Mouse (Mus musculus): Measurements from ENCODE around the gene Lims1. TPM values are rescaled to one million over a fixed set of nuclear protein-coding genes. Genes with fewer than 3 reads are reported as not detected.

Lims1 gene
- polyA plus RNA-seq (2015; fragmentation: Nextera tagmentation; extraction: Ambion mirVana), result 131 and 143 TPM in 2 replicates

DNA sequence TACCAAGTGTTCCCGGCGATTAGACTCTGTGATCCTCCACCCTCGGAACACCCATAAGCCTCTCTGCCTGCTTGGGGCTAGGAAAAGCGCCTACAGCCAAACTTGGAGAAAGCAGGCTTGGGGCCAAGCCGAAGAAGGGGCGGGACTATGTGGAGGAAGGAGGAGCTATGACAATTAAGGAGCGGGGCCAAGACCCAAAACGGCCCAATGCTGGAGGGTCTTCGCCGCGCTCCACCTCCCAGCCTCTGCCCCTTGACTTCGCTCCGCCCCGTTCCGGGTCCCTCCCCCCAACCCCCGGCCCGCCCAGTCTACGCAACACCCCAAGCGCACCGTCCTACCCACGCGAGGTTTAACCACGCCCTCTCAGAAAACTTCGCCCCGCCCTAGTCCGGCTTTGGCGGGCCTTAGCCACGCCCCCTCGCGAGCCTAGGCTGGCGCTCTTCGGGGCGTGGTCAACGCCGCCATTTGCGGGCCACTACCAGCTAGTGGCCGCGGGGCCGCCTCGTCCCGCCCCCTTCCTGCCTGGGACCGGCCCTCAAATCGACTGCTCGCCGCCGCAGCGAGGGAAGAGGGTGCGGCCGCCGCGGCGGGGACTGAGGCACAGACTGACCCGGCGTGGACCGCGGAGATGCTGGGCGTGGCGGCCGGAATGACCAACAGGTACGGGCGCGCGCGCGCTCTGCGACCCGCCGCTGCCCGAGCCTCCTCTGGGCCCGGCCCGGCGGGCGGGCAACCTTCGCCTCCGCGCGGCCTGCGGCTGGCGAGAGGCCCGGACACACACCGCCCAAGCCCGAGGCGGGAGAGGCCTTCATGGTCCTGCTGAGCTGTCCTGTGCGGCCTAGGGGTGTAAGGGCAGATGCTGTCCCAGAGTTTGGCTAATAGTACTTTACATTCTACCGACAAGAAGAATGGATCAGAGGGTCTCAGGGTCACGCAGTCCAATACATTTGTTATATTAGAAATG, at the start of gene Lims1:
Lims1 (plus strand) TSS at position 439 of the 964 bp plus-strand sequence.
- Histone ChIP-seq H3K27me3 (replicated peaks) (no peaks in the 10 kb centered on the region), H3K9ac (peak within 1 kb of the TSS; percentile 81), H3K9me3 (no peaks in the 10 kb centered on the region), H3K36me3 (no peaks in the 10 kb centered on the region), H3K4me2 (replicated peaks) (peak within 1 kb of the TSS; percentile 66), H3K4me3 (replicated peaks) (peak within 1 kb of the TSS; percentile 79), H3K4me1 (replicated peaks) (peaks cover 13% of the 10 kb centered on the region; the same call in 1 of the 2 replicates), H3K27ac (peak within 1 kb of the TSS; percentile 89)
- WGBS, result under 1% methylated on average over 82 of the region's 86 CpGs
- peak; percentile 99 for ATAC-seq

DNA sequence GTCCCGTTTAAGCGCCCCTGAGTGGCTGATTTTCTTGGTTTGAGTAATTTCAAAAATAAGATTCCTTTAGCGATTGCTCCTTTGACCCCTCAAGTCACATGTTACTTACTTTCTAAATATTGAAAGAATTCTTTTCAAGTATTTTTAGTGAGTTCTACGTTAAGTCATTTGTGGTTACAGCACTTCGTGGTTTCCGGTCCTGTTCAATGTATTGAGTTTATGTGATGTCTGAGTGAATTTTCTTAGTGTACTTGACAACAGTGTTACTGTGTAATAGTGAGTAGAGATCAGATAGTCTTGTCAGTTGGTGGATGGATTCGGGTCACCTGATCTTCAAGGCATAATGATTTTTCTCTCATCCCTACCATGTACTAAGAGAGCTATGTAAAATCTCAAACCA, 41.0 kb upstream of the Lims1 start:
- WGBS, result 92% methylated on average over 7 of the region's 7 CpGs

DNA sequence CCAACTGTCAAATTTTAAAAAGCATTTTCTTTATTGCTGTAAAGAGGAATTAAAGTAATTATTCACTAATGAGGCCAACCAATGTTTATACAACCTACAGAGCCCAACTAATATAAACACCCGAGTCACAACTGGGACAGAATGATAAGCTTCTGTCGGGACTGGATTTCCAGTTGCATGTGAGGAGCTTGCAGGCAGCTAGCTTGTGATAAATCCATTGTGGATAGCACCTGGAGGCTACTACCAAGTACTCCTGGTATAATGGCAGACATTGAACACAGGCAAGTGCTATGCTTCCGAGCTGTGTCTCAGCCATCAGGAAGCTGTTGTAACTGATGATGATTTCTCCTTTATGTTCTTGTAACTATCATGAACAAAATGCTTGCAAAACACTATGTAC, 32.5 kb upstream of the Lims1 start:
- Histone ChIP-seq H3K4me3 (replicated peaks) (no peak overlapping the region), H3K9ac (no peak overlapping the region), H3K9me3 (no peaks in the 10 kb centered on the region), H3K27ac (no peak overlapping the region), H3K36me3 (peaks cover 27% of the 10 kb centered on the region), H3K4me2 (replicated peaks) (no peak overlapping the region), H3K27me3 (replicated peaks) (no peaks in the 10 kb centered on the region), H3K4me1 (replicated peaks) (no peaks in the 10 kb centered on the region)
- WGBS, result 55% methylated on average over 3 of the region's 3 CpGs
- ATAC-seq, result no peak

More for the DNA sequence above, 41.0 kb upstream of the Lims1 start:
- Histone ChIP-seq H3K9ac (no peak overlapping the region), H3K4me2 (replicated peaks) (no peak overlapping the region), H3K27me3 (replicated peaks) (no peaks in the 10 kb centered on the region), H3K27ac (no peak overlapping the region), H3K4me1 (replicated peaks) (no peaks in the 10 kb centered on the region), H3K9me3 (no peaks in the 10 kb centered on the region), H3K4me3 (replicated peaks) (no peak overlapping the region), H3K36me3 (peaks cover 8% of the 10 kb centered on the region; the same call in 1 of the 2 replicates)
- ATAC-seq, result no peak

DNA sequence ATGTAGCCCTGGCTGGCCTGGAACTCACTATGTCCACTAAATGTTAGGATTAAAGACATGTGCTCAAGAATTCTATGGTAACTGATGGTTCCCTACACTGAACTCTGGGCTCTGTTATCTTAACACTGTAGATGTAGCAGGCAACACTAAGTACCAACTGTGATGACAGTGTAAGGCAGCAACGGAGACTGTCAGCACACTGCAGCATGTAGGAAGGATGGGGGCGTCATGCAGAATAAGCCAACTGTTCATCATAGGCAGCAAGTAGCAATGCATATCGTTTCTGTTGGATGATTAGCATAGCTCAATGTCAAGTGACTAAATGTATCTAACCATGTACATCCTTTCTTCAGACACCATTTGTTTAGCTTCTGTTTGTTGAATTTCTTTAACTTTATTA, 29.0 kb upstream of the Lims1 start:
- Histone ChIP-seq H3K27ac (no peak overlapping the region), H3K27me3 (replicated peaks) (no peaks in the 10 kb centered on the region), H3K9ac (no peak overlapping the region), H3K4me1 (replicated peaks) (no peaks in the 10 kb centered on the region), H3K36me3 (peaks cover 32% of the 10 kb centered on the region), H3K9me3 (no peaks in the 10 kb centered on the region), H3K4me3 (replicated peaks) (no peak overlapping the region), H3K4me2 (replicated peaks) (no peak overlapping the region)
- WGBS, result 98% methylated on average over 3 of the region's 3 CpGs
- no peak for ATAC-seq

DNA sequence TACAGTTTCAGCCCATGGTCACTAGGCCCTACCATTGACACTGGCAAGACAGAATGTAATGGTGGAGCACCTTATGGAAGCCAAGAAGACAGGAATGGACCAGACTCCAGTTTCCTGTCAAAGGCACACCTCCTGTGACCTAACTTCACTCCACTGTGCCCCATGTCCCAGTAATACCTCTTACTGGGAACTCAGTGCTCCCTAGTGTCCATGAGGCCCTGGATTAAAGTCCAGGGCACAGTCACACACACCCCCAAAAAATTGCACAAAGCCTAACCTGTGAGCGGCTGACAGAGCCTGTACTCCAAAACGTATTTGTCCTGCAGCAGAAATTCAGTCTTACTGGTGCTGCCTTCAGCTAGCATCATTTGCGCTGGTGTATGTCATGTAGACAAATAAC, 27.7 kb upstream of the Lims1 start:
- 93% methylated on average over 3 of the region's 3 CpGs for WGBS
- no peak overlapping the region for H3K9ac ChIP-seq
- no peak overlapping the region for H3K4me2 ChIP-seq (replicated peaks)
- no peaks in the 10 kb centered on the region for H3K9me3 ChIP-seq
- H3K27ac ChIP-seq, result no peak overlapping the region
- ATAC-seq, result no peak
- no peaks in the 10 kb centered on the region for H3K4me1 ChIP-seq (replicated peaks)
- H3K36me3 ChIP-seq, result peaks cover 24% of the 10 kb centered on the region
- no peak overlapping the region for H3K4me3 ChIP-seq (replicated peaks)
- H3K27me3 ChIP-seq (replicated peaks), result no peaks in the 10 kb centered on the region

DNA sequence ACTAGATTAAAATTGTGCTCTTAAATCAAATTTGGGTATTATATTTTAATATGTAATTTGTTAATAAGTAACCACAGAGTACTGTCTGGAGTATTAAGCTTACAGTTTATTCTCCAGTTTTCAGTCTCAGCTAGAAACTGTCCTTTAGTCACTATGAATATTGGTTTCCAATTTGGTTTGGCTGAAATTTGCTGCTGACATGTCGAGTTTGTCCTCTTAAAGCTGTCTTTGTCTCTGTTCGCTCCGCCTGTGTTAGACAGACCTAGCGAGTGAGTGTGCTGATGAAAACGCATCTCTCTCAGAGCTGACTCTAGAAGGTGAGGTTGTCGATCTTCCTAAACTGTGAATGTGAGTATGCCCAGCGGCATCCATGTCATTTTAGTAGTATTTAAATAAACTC, 18.3 kb upstream of the Lims1 start:
- Histone ChIP-seq H3K27ac (no peak overlapping the region), H3K9me3 (no peaks in the 10 kb centered on the region), H3K27me3 (replicated peaks) (no peaks in the 10 kb centered on the region), H3K4me2 (replicated peaks) (no peak overlapping the region), H3K4me1 (replicated peaks) (no peaks in the 10 kb centered on the region), H3K4me3 (replicated peaks) (no peak overlapping the region), H3K9ac (no peak overlapping the region), H3K36me3 (peaks cover 6% of the 10 kb centered on the region; the same call in 1 of the 2 replicates)
- no peak for ATAC-seq
- WGBS, result 95% methylated on average over 7 of the region's 7 CpGs

DNA sequence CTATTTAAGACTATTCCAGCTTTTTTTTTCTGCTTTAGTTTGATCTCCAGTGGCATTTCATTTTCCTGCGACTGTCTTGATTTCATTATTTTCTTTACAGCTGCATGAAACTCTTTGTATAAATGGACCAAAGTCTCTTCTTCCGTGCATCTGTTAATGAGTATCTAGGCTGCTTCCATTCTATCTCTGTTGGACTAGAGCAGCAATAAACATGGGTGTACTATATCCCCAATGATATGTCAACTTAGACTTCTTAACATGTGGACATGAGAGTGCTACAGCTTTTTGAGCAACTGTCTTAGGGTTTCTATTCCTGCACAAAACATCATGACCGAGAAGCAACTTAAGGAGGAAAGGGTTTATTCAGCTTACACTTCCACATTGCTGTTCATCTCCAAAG, 16.4 kb upstream of the Lims1 start:
- WGBS, result 85% methylated on average over 3 of the region's 3 CpGs
- ATAC-seq, result peak; percentile 71; the same call in 1 of the 2 replicates
- Histone ChIP-seq H3K27me3 (replicated peaks) (no peaks in the 10 kb centered on the region), H3K36me3 (peaks cover 12% of the 10 kb centered on the region; the same call in 1 of the 2 replicates), H3K27ac (no peak overlapping the region), H3K4me2 (replicated peaks) (no peak overlapping the region), H3K9me3 (no peaks in the 10 kb centered on the region), H3K9ac (no peak overlapping the region), H3K4me1 (replicated peaks) (no peaks in the 10 kb centered on the region), H3K4me3 (replicated peaks) (no peak overlapping the region)

DNA sequence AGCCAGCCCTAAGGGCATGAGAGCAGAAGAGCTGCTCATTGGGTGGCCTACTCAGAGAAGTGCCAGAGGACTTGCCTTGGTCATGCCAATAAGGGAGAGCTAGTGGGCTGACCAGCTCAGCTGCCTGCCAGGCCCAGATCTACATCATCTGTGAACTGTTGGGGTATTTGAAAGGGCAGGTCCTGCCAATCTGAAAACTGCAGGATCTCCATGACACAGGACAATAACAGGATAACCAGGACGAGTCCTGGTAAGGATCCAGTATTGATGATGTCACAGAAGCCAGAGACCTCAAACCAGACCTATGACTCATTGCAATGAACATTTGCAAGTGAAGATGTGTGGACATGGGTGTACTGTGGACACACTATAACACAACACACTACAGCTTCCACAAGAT, 12.5 kb upstream of the Lims1 start:
- WGBS, result 68% methylated on average over 1 of the region's 1 CpGs
- Histone ChIP-seq H3K4me2 (replicated peaks) (no peak overlapping the region), H3K4me3 (replicated peaks) (no peak overlapping the region), H3K36me3 (peaks cover 16% of the 10 kb centered on the region; the same call in 1 of the 2 replicates), H3K27me3 (replicated peaks) (no peaks in the 10 kb centered on the region), H3K4me1 (replicated peaks) (no peaks in the 10 kb centered on the region), H3K9ac (no peak overlapping the region), H3K27ac (no peak overlapping the region), H3K9me3 (no peaks in the 10 kb centered on the region)
- no peak for ATAC-seq

DNA sequence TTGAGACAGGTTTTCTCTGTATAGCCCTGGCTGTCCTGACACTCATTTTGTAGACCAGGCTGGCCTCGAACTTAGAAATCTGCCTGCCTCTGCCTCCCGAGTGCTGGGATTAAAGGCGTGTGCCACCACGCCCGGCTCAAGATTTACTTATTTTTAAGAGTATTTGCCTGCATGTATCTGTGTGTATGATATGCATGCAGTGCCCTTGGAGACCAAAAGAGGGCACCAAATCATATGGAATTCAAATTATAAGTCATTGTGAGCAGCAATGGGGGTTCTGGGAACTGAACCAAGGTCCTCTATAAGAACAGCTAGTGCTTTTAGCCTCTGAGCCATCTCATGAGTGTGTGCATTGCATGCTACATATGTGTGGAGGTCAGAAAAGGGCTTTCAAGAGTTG, 10.4 kb upstream of the Lims1 start:
- Histone ChIP-seq H3K9ac (no peak overlapping the region), H3K27ac (no peak overlapping the region), H3K27me3 (replicated peaks) (no peaks in the 10 kb centered on the region), H3K9me3 (no peaks in the 10 kb centered on the region), H3K4me2 (replicated peaks) (no peak overlapping the region), H3K4me1 (replicated peaks) (no peaks in the 10 kb centered on the region), H3K4me3 (replicated peaks) (no peak overlapping the region), H3K36me3 (peaks cover 16% of the 10 kb centered on the region; the same call in 1 of the 2 replicates)
- no peak for ATAC-seq
- 97% methylated on average over 5 of the region's 5 CpGs for WGBS

DNA sequence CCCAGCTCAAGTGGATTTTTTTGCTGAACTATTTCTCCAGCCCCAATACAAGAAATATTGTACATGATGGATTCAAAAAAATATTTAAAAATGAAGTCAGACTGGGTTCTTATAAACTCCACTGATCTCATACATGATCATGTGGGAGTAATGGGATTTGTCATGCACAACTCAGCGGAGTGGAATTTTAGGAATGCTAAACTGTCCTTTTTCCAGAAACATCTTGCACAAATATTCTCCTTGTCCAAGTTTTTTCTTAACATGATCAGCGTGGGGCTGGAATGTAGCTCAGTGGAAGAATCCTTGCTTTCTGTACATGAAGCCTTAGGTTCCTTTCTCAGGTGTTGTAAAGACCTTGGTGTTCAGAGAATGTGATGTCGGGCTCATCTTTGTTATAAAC, 2.4 kb upstream of the Lims1 start:
- Histone ChIP-seq H3K4me1 (replicated peaks) (peaks cover 5% of the 10 kb centered on the region; the same call in 1 of the 2 replicates), H3K27me3 (replicated peaks) (no peaks in the 10 kb centered on the region), H3K9ac (no peak overlapping the region), H3K9me3 (no peaks in the 10 kb centered on the region), H3K27ac (no peak overlapping the region), H3K4me2 (replicated peaks) (no peak overlapping the region), H3K36me3 (no peaks in the 10 kb centered on the region), H3K4me3 (replicated peaks) (no peak overlapping the region)
- WGBS, result 71% methylated on average over 3 of the region's 3 CpGs
- ATAC-seq, result no peak

DNA sequence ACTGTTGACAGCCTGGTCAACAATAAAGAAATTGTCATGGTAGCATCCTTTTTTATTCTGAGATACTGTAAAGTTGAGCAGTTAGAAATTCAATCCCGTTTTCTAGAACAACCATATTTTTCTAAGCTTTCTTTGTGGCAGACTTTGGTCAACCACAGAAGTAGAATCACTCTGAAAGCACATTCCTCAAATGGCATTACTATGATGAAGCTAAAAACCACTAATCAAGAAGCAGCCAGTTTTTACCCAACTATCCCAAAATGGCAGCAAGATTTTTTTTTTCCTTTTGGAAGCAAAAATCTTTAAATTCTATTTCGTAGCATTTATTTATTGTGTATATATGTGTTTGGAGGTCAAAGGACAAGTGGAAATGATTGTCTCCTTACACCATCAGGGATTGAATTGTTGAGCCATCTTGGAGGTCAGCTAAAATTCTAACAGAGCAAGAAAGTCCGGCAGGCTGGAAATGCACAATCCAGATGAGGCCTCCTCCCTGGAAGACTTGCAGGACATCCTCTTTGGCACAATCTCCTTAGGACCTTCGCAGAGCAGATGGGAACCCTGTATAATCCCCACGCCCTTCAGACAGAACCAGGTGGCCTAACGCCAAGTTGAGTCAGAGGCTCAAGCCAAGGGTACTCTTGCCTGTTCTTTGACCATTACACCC, 772 bp upstream of the Lims1 start:
- no peak for ATAC-seq
- Histone ChIP-seq H3K36me3 (no peaks in the 10 kb centered on the region), H3K4me2 (replicated peaks) (peak overlapping the region; percentile 66), H3K4me1 (replicated peaks) (peaks cover 13% of the 10 kb centered on the region; the same call in 1 of the 2 replicates), H3K4me3 (replicated peaks) (peak overlapping the region; percentile 79), H3K9ac (peak overlapping the region; percentile 40; the same call in 1 of the 2 replicates), H3K9me3 (no peaks in the 10 kb centered on the region), H3K27ac (peak overlapping the region; percentile 89), H3K27me3 (replicated peaks) (no peaks in the 10 kb centered on the region)
- 24% methylated on average over 6 of the region's 6 CpGs for WGBS

DNA sequence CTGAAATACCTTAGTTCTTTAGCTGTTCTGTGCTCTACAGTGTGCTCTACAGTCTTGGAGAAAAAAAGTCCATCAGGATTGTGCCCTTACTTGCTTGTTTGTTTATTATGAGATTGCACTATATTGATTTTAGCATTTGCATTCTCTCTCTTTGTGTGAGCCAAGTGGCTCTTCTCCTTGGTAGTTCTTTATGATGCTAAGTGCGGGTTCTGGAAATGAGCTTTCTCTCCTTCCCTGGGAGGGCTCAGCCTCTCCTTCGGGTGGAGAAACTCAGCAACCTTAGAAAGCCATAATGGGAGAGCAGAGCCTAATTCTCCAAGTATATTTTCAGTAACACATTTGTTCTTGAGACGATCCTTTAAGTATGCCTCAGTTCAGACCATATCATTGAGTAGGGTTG, 3.0 kb downstream of the Lims1 start:
- Histone ChIP-seq H3K9me3 (no peaks in the 10 kb centered on the region), H3K4me2 (replicated peaks) (0 out of 2 replicates have a peak overlapping the region, but pooled peaks have one; percentile 5), H3K9ac (no peak overlapping the region), H3K36me3 (peaks cover 2% of the 10 kb centered on the region; the same call in 1 of the 2 replicates), H3K4me3 (replicated peaks) (no peak overlapping the region), H3K27ac (no peak overlapping the region), H3K27me3 (replicated peaks) (no peaks in the 10 kb centered on the region), H3K4me1 (replicated peaks) (peaks cover 13% of the 10 kb centered on the region; the same call in 1 of the 2 replicates)
- no peak for ATAC-seq
- 60% methylated on average over 3 of the region's 3 CpGs for WGBS

Data from intestine, embryonic 15.5 days (tissue).